Mouse (Mus musculus) layer of hippocampus, postnatal 14 days (tissue): Measurements from ENCODE around the gene Gtpbp1. TPM values are rescaled to one million over a fixed set of nuclear protein-coding genes. Genes with fewer than 3 reads are reported as not detected.
"Not testable (repeated sequence)": the region's sequence is repeated elsewhere in the genome, so short reads cannot be mapped to it uniquely, and the experiment has no call there.

Source experiments
- DNase-seq, 2 experiments: peaks; one replicate each; pipeline ENCODE4 v3.0.0; 2021 to 2022; ENCODE audit warnings: low spot score in 2 of 2, mixed read lengths in 1 of 2
- long read RNA-seq, 2 experiments: library from polyadenylated mRNA; stranded (forward); transcript quantifications; one replicate each; pipeline ENCODE4 v2.0.0; 2021
- total RNA-seq, 2 experiments: library from RNA; stranded (reverse); gene quantifications; 2 replicates each; pipeline ENCODE4 v1.2.3; 2021

Gtpbp1 gene
- 10 to 100 TPM; 43.3 to 44.1 TPM for total RNA-seq
- long read RNA-seq, experiment 1, transcript Gtpbp1-201 (12 exons, 3,449 nt), result major isoform, 6 of 12 reads
- long read RNA-seq, experiment 1, partial matches to known transcripts, result 2 of 12 reads
- long read RNA-seq, experiment 1, other reads (novel, unspliced or antisense), result 4 of 12 reads
- long read RNA-seq, experiment 2, partial matches to known transcripts, result 11 of 14 reads
- long read RNA-seq, experiment 2, other reads (novel, unspliced or antisense), result 0 of 14 reads

- DNase-seq, result peak; percentile 96 to 100
Measured at GRCm38 (mm10) chr15:79690426-79691022, at the start of gene Gtpbp1. Gene Gtpbp1, plus strand, starts transcription at chr15:79690845.

- no peak for DNase-seq
Measured at GRCm38 (mm10) chr15:79641135-79641817, 49.4 kb upstream of the Gtpbp1 start.

- no peak for DNase-seq
Measured at GRCm38 (mm10) chr15:79645483-79645882, 45.2 kb upstream of the Gtpbp1 start.

- no peak for DNase-seq
Measured at GRCm38 (mm10) chr15:79648130-79648529, 42.5 kb upstream of the Gtpbp1 start.

GRCm38 (mm10) chr15:79650569-79650968, 40.1 kb upstream of the Gtpbp1 start:
- peak in 1 of 2 experiments; percentile 38 for DNase-seq

GRCm38 (mm10) chr15:79651481-79651880, 39.2 kb upstream of the Gtpbp1 start:
- no peak for DNase-seq

GRCm38 (mm10) chr15:79656451-79656850, 34.2 kb upstream of the Gtpbp1 start:
- no peak for DNase-seq

- DNase-seq, result peak; percentile 84 to 91
Measured at GRCm38 (mm10) chr15:79657837-79658530, 32.7 kb upstream of the Gtpbp1 start.

GRCm38 (mm10) chr15:79658531-79659375, 31.9 kb upstream of the Gtpbp1 start, which contains the start of the genes Fam227a and Cby1:
Gene Fam227a, minus strand, starts transcription at chr15:79658956.
Gene Cby1, plus strand, starts transcription at chr15:79659199.
- DNase-seq, result peak; percentile 96 to 99

- DNase-seq, result no peak
Measured at GRCm38 (mm10) chr15:79661852-79662251, 28.8 kb upstream of the Gtpbp1 start.

- no peak for DNase-seq
Measured at GRCm38 (mm10) chr15:79664666-79665065, 26.0 kb upstream of the Gtpbp1 start.

- DNase-seq, result no peak
Measured at GRCm38 (mm10) chr15:79669195-79669594, 21.4 kb upstream of the Gtpbp1 start.

GRCm38 (mm10) chr15:79670249-79670971, 20.2 kb upstream of the Gtpbp1 start, which contains the start of gene Tomm22:
Gene Tomm22, plus strand, starts transcription at chr15:79670861.
- DNase-seq, result peak; percentile 81 to 93

GRCm38 (mm10) chr15:79670972-79671299, 19.7 kb upstream of the Gtpbp1 start:
- DNase-seq, result no peak

GRCm38 (mm10) chr15:79671828-79672348, 18.8 kb upstream of the Gtpbp1 start:
- not testable (repeated sequence) for DNase-seq

- no peak for DNase-seq
Measured at GRCm38 (mm10) chr15:79677936-79678335, 12.7 kb upstream of the Gtpbp1 start.

- DNase-seq, result no peak
Measured at GRCm38 (mm10) chr15:79681973-79682372, 8.7 kb upstream of the Gtpbp1 start.

- no peak for DNase-seq
Measured at GRCm38 (mm10) chr15:79683146-79683545, 7.5 kb upstream of the Gtpbp1 start.

- no peak for DNase-seq
Measured at GRCm38 (mm10) chr15:79683707-79684465, 6.8 kb upstream of the Gtpbp1 start.
